In genomic region chr11:75912944-75913657, GRCm38 (mm10) we compare ENCODE assay signal across 8 mouse cellular contexts. TPM values are rescaled to one million over a fixed set of nuclear protein-coding genes. Genes with fewer than 3 reads are reported as not detected.
DNase-seq lines count a peak whose midpoint lies in the region; ATAC-seq and TF ChIP-seq lines count a peak whose summit lies in the region.

No protein-coding gene starts in this region.

- DNase-seq in forebrain, embryonic 10.5 days (ENCODE audit: extremely low spot score, low spot score) = peak; percentile 77
- peak; percentile 37 for DNase-seq in c-Kit-positive CD71-positive TER-119-positive erythroid progenitor cells, embryonic 14.5 days (ENCODE audit: low spot score)
- DNase-seq in gastrocnemius, postnatal 4 days (ENCODE audit: low spot score in 2 of 2) = peak; percentile 46 to 70
- DNase-seq in kidney, postnatal 4 days = peak; percentile 84 to 88
- peak; percentile 81 for DNase-seq in mesoderm, embryonic 11.5 days (ENCODE audit: low read depth, low spot score)
- peak; percentile 84 for DNase-seq in testis, postnatal 10 days (ENCODE audit: low spot score)

- no peak overlapping the region for H3K27ac ChIP-seq in forebrain, embryonic 10.5 days
- no peak overlapping the region for H3K27ac ChIP-seq in forebrain, embryonic 15.5 days (replicated peaks)
- H3K27ac ChIP-seq in ES-Bruce4 (ENCODE audit: insufficient read depth, low read length) = no peak overlapping the region

- no peak for TF ChIP-seq POLR2A in ES-Bruce4 (IDR thresholded peaks at IDR 0.05; ENCODE audit: insufficient read depth, low read length)

- no peak overlapping the region for H3K4me2 ChIP-seq in forebrain, embryonic 15.5 days (replicated peaks)

- 60% methylated on average over 10 of the region's 10 CpGs for WGBS in forebrain, embryonic 10.5 days
- whole genome bisulfite sequencing in forebrain, embryonic 15.5 days = 54% methylated on average over 10 of the region's 10 CpGs

- H3K9ac ChIP-seq in forebrain, embryonic 15.5 days (replicated peaks) = no peak overlapping the region
- no peak overlapping the region for H3K9ac ChIP-seq in ES-Bruce4 (ENCODE audit: low read depth, poor library complexity, severe bottlenecking)

- H3K36me3 ChIP-seq in forebrain, embryonic 10.5 days (replicated peaks) = no peaks in the 10 kb centered on the region
- no peaks in the 10 kb centered on the region for H3K36me3 ChIP-seq in forebrain, embryonic 15.5 days
- no peaks in the 10 kb centered on the region for H3K36me3 ChIP-seq in ES-Bruce4 (ENCODE audit: control insufficient read depth, insufficient read depth, low read length, poor library complexity, severe bottlenecking)

- TF ChIP-seq EP300 in ES-Bruce4 (IDR thresholded peaks at IDR 0.05; ENCODE audit: insufficient read depth, low read depth, low read length) = no peak

- H3K4me1 ChIP-seq in forebrain, embryonic 10.5 days = no peaks in the 10 kb centered on the region; the same call in 1 of the 2 replicates
- H3K4me1 ChIP-seq in forebrain, embryonic 15.5 days = no peaks in the 10 kb centered on the region
- H3K4me1 ChIP-seq in ES-Bruce4 (ENCODE audit: control insufficient read depth, insufficient read depth, low read length) = no peaks in the 10 kb centered on the region

- no peaks in the 10 kb centered on the region for H3K27me3 ChIP-seq in forebrain, embryonic 10.5 days (ENCODE audit: poor library complexity, severe bottlenecking)
- no peaks in the 10 kb centered on the region for H3K27me3 ChIP-seq in forebrain, embryonic 15.5 days
- H3K27me3 ChIP-seq in ES-Bruce4 (ENCODE audit: control insufficient read depth, insufficient read depth, low read length, poor library complexity, severe bottlenecking) = no peaks in the 10 kb centered on the region

- no peak for ATAC-seq in forebrain, embryonic 15.5 days (replicated peaks)

- TF ChIP-seq CTCF in ES-Bruce4 (IDR thresholded peaks at IDR 0.05; ENCODE audit: low read depth, low read length) = peak; percentile 94

- no peak overlapping the region for H3K4me3 ChIP-seq in forebrain, embryonic 10.5 days
- H3K4me3 ChIP-seq in forebrain, embryonic 15.5 days = no peak overlapping the region
- H3K4me3 ChIP-seq in ES-Bruce4 (ENCODE audit: low read depth, low read length) = no peak overlapping the region

- no peaks in the 10 kb centered on the region for H3K9me3 ChIP-seq in forebrain, embryonic 10.5 days
- H3K9me3 ChIP-seq in forebrain, embryonic 15.5 days = no peaks in the 10 kb centered on the region
- H3K9me3 ChIP-seq in ES-Bruce4 (replicated peaks; ENCODE audit: control insufficient read depth, insufficient read depth, low read length, poor library complexity, severe bottlenecking) = no peaks in the 10 kb centered on the region

RNA-seq across cellular contexts. Expression of gene Rph3al, which starts 25.1 kb away (rescaled TPM):
- polyA plus RNA-seq in forebrain, embryonic 10.5 days (2016; fragmentation: Nextera tagmentation; extraction: Ambion mirVana) = 2.1 and 2.9 TPM in 2 replicates
- 1.1 and 1.5 TPM in 2 replicates for polyA plus RNA-seq in forebrain, embryonic 15.5 days (2015; fragmentation: Nextera tagmentation; extraction: Ambion mirVana)
- 2.3 and 3.7 TPM in 2 replicates for polyA plus RNA-seq in ES-Bruce4 (2011; ENCODE audit: insufficient read depth, insufficient read length, low read depth, missing spikeins)
- 1 to 10 TPM; 5.4 to 7.6 TPM for total RNA-seq in gastrocnemius, postnatal 4 days (2021)
